Mouse (Mus musculus): ENCODE measurements around the gene Card10. TPM values are rescaled to one million over a fixed set of nuclear protein-coding genes. Genes with fewer than 3 reads are reported as not detected.

Gene Card10
- polyA plus RNA-seq, 1 experiment from 2014 or later, result 5.2 TPM

DNA sequence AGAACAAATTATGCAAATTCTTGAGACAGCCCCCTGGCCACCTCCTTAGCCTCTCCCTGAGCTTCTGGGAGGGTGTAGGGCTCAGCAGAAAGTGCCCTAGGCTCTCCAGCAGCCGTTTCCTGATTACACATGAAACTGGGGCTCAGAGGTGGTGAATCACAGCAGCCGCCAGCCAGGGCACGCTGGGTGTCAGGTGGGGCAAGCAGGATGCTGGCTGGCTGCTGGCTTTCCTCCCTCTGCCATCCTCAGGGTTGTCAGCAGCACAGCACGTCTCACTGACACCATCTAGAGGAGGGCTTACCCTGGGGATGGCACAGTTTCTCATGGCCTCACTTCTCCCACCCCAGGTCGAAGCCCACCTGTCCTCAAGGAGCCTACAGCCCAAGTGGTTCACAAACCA lies 25.5 kb upstream of the Card10 start:
- ATAC-seq, result no peak
- 23% methylated on average over 5 of the region's 5 CpGs for WGBS

DNA sequence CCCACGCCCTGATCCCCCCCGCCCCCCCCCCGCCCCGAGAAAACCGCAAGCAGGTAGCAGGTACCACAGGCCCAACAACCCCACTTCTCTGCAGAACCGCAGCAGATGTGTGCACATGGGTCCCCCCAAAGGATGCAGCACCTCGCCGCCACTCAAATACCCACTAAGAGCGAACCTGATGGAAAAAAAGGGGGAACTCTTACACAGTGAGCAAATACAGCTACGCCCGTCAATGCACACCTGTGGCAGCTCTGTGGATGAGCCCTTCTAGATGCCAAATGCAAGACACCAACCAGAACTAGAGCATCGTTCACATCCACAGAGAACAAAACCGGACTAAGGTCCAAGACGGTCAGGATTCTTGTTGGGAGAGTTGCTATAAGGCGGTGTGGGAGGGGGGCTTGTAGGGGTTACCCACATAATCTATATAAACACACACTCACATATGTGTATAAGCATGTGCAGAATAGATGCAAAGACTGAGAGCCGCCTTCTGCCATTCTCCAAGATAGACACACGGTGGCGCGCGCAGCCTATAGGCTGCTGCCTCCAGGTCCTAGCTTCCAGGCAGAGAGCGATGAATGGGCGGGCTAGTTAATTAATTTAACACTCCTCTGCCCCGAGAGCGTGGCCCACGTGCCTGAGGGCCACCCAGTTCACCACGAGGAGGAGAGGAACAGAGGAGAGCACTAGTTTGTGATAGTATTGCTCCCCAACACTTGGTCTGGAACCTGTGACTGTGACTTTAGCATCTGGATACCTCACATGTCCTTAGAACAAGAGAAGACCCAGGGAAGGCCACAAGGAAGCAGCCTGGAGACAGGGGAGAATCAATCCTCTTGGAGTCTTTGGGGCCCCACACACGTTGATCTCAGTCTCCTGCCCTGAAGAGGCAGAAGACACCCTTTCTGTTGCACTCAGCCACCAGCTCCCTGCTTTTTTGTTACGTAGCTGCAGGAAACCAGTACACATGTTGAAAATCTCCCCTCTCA lies 23.7 kb upstream of the Card10 start:
- no peak overlapping the region for H3K4me2 ChIP-seq (ENCODE audit: low read depth, low read length)
- H3K4me3 ChIP-seq (ENCODE audit: low read length), result no peak overlapping the region
- H3K27me3 ChIP-seq (replicated peaks; ENCODE audit: control insufficient read depth, insufficient read depth, low read length), result no peaks in the 10 kb centered on the region
- H3K9ac ChIP-seq (ENCODE audit: low read depth, low read length), result 0 out of 2 replicates have a peak overlapping the region, but pooled peaks have one; percentile 29
- peaks cover 21% of the 10 kb centered on the region for H3K4me1 ChIP-seq (ENCODE audit: control insufficient read depth, insufficient read depth, low read length)
- H3K36me3 ChIP-seq (ENCODE audit: control insufficient read depth, insufficient read depth, low read length), result no peaks in the 10 kb centered on the region
- ATAC-seq, result peak; percentile 66
- no peaks in the 10 kb centered on the region for H3K9me3 ChIP-seq (ENCODE audit: control insufficient read depth, low read length)
- WGBS, result 22% methylated on average over 28 of the region's 28 CpGs
- no peak overlapping the region for H3K27ac ChIP-seq (ENCODE audit: low read length)

More for the DNA sequence above, 25.5 kb upstream of the Card10 start:
- Histone ChIP-seq H3K9ac (ENCODE audit: low read depth, low read length) (no peak overlapping the region), H3K36me3 (ENCODE audit: control insufficient read depth, insufficient read depth, low read length) (no peaks in the 10 kb centered on the region), H3K4me2 (ENCODE audit: low read depth, low read length) (no peak overlapping the region), H3K27me3 (replicated peaks; ENCODE audit: control insufficient read depth, insufficient read depth, low read length) (no peaks in the 10 kb centered on the region), H3K27ac (ENCODE audit: low read length) (no peak overlapping the region), H3K4me3 (ENCODE audit: low read length) (no peak overlapping the region), H3K9me3 (ENCODE audit: control insufficient read depth, low read length) (no peaks in the 10 kb centered on the region), H3K4me1 (ENCODE audit: control insufficient read depth, insufficient read depth, low read length) (peaks cover 37% of the 10 kb centered on the region)

DNA sequence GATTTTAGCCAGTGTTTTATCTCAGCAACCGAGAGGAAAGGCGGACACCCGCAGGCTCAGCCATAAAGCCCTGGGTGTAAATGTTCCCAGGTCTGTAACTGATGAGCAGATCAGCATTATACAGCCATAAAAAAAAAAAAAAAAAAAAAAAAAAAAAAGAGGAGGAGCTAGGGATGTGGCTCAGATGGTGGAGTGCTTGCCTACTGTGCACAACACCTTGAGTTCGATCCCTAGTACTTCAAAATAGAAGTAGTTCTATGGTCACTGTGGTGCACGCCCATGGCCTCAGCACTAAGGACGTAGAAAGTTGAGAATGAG lies 13.2 kb upstream of the Card10 start:
- H3K4me1 ChIP-seq (ENCODE audit: control insufficient read depth, insufficient read depth, low read length), result peaks cover 6% of the 10 kb centered on the region; the same call in 1 of the 2 replicates
- H3K9me3 ChIP-seq (ENCODE audit: control insufficient read depth, low read length), result no peaks in the 10 kb centered on the region
- no peaks in the 10 kb centered on the region for H3K36me3 ChIP-seq (ENCODE audit: control insufficient read depth, insufficient read depth, low read length)
- no peaks in the 10 kb centered on the region for H3K27me3 ChIP-seq (replicated peaks; ENCODE audit: control insufficient read depth, insufficient read depth, low read length)
- no peak overlapping the region for H3K4me3 ChIP-seq (ENCODE audit: low read length)
- ATAC-seq, result no peak; the same call in 1 of the 2 replicates
- H3K4me2 ChIP-seq (ENCODE audit: low read depth, low read length), result no peak overlapping the region
- H3K27ac ChIP-seq (ENCODE audit: low read length), result peak overlapping the region; percentile 37; the same call in 1 of the 2 replicates
- 53% methylated on average over 6 of the region's 6 CpGs for WGBS
- H3K9ac ChIP-seq (ENCODE audit: low read depth, low read length), result no peak overlapping the region

DNA sequence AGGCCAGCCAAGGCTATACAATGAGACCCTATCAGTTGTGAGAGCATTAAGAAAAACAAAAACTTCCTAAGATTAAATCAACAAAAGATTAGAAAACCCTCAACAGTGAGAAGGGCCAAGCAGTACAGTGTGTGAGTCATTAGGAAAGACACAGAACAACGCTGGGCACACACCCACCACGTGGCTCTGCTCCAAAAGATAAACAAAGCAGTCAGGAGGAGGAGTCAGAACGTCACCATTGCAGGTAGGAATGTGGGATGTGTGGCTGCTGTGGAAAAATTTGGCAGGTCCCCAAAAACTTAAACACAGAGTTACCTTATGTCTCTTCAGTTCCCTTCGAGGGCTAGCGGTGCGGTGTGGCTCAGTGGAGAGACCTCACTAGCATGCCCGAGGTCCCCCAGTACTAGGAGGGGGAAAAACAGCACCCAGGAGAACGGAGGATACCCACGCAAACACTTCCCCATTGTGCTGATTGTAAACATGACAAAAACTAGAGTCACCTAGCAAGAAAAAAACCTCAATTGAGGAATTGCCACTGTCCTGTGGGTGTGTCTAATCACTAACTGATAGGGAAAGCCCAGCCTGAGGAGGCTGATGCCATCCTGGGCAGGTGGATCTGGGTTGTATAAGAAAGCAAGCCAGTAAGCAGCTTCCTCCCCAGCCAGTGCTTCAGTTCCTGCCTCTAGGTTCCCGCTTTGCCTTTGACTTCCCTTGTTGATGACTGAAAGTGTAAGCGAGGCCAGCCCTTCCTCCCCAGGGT lies 12.7 kb upstream of the Card10 start:
- ATAC-seq, result peak; percentile 90

DNA sequence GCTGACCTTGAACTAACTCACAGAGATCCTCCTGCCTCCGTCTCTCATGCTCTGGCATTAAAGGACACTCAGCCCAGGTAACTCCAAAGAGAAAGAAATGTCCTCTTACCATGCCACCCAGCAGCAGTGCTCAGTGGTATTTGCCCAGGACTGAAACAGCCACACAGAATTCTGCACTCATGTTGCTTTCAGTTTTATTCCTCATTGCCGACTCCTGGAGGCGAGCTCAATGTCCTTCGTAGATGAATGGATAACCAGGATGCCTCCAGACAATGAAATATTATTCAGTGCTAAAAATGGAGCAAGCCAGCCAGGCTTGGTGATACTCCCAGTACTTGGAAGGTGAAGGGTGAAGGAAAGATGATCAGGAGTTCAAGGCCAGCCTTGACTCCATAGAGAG lies 10.8 kb upstream of the Card10 start:
- H3K9me3 ChIP-seq (ENCODE audit: control insufficient read depth, low read length), result no peaks in the 10 kb centered on the region
- peaks cover 6% of the 10 kb centered on the region; the same call in 1 of the 2 replicates for H3K4me1 ChIP-seq (ENCODE audit: control insufficient read depth, insufficient read depth, low read length)
- H3K27me3 ChIP-seq (replicated peaks; ENCODE audit: control insufficient read depth, insufficient read depth, low read length), result no peaks in the 10 kb centered on the region
- no peak overlapping the region for H3K4me3 ChIP-seq (ENCODE audit: low read length)
- no peak overlapping the region for H3K9ac ChIP-seq (ENCODE audit: low read depth, low read length)
- no peak overlapping the region for H3K4me2 ChIP-seq (ENCODE audit: low read depth, low read length)
- no peak overlapping the region for H3K27ac ChIP-seq (ENCODE audit: low read length)
- no peaks in the 10 kb centered on the region for H3K36me3 ChIP-seq (ENCODE audit: control insufficient read depth, insufficient read depth, low read length)
- 85% methylated on average over 4 of the region's 4 CpGs for WGBS
- no peak for ATAC-seq

More for the DNA sequence above, 12.7 kb upstream of the Card10 start:
- no peaks in the 10 kb centered on the region for H3K9me3 ChIP-seq (ENCODE audit: control insufficient read depth, low read length)
- H3K4me3 ChIP-seq (ENCODE audit: low read length), result no peak overlapping the region
- H3K4me2 ChIP-seq (ENCODE audit: low read depth, low read length), result 0 out of 2 replicates have a peak overlapping the region, but pooled peaks have one; percentile 22
- no peaks in the 10 kb centered on the region for H3K36me3 ChIP-seq (ENCODE audit: control insufficient read depth, insufficient read depth, low read length)
- peak overlapping the region; percentile 37; the same call in 1 of the 2 replicates for H3K27ac ChIP-seq (ENCODE audit: low read length)
- 32% methylated on average over 11 of the region's 11 CpGs for WGBS
- no peaks in the 10 kb centered on the region for H3K27me3 ChIP-seq (replicated peaks; ENCODE audit: control insufficient read depth, insufficient read depth, low read length)
- H3K9ac ChIP-seq (ENCODE audit: low read depth, low read length), result no peak overlapping the region
- H3K4me1 ChIP-seq (ENCODE audit: control insufficient read depth, insufficient read depth, low read length), result peaks cover 6% of the 10 kb centered on the region; the same call in 1 of the 2 replicates

DNA sequence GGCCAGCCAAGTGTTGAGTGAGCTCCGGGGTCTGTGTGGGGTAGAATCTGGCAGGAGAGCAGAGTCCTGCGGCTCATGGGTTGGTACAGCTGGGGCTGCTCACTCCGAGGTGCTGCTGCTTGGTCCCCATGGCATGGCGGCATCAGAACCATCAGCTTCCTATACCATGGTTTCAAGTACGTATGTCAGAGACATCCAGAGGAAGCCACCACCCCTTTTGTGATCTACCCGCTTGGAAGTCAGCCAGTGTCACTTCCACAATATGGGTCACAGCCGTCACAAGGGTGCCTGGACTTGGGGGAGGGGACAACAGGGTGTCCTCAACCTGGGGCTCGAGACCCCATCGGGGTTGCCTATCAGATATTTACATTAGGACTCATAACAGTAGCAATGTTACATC lies 7.3 kb upstream of the Card10 start:
- no peak for ATAC-seq
- Histone ChIP-seq H3K36me3 (ENCODE audit: control insufficient read depth, insufficient read depth, low read length) (no peaks in the 10 kb centered on the region), H3K27ac (ENCODE audit: low read length) (no peak overlapping the region), H3K9me3 (ENCODE audit: control insufficient read depth, low read length) (no peaks in the 10 kb centered on the region), H3K4me2 (ENCODE audit: low read depth, low read length) (no peak overlapping the region), H3K9ac (ENCODE audit: low read depth, low read length) (no peak overlapping the region), H3K27me3 (replicated peaks; ENCODE audit: control insufficient read depth, insufficient read depth, low read length) (no peaks in the 10 kb centered on the region), H3K4me3 (ENCODE audit: low read length) (no peak overlapping the region), H3K4me1 (ENCODE audit: control insufficient read depth, insufficient read depth, low read length) (peaks cover 7% of the 10 kb centered on the region; the same call in 1 of the 2 replicates)
- WGBS, result 61% methylated on average over 9 of the region's 9 CpGs

DNA sequence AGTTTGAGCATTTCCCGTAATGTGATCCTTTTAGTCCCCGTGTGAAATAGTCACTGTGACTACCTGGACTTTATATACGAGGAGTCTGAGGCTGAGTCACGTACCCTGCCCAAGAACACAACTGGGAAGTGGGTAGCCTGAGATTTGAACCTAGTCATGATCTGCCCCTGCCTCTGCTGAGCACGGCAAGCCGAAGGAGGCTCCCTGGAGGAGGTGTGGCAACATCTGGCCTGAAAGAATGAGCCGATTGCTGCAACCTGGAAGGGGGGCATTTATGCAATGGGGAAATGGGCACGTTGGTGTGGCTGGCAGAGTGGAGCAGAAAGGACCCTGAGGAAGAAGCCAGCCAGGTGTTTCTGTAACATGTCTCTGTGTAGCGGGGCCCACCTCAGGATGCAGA lies 6.9 kb upstream of the Card10 start:
- Histone ChIP-seq H3K9ac (ENCODE audit: low read depth, low read length) (no peak overlapping the region), H3K4me3 (ENCODE audit: low read length) (no peak overlapping the region), H3K27ac (ENCODE audit: low read length) (no peak overlapping the region), H3K4me1 (ENCODE audit: control insufficient read depth, insufficient read depth, low read length) (peaks cover 9% of the 10 kb centered on the region; the same call in 1 of the 2 replicates), H3K36me3 (ENCODE audit: control insufficient read depth, insufficient read depth, low read length) (no peaks in the 10 kb centered on the region), H3K9me3 (ENCODE audit: control insufficient read depth, low read length) (no peaks in the 10 kb centered on the region), H3K4me2 (ENCODE audit: low read depth, low read length) (no peak overlapping the region), H3K27me3 (replicated peaks; ENCODE audit: control insufficient read depth, insufficient read depth, low read length) (no peaks in the 10 kb centered on the region)
- ATAC-seq, result no peak
- 63% methylated on average over 9 of the region's 9 CpGs for WGBS

DNA sequence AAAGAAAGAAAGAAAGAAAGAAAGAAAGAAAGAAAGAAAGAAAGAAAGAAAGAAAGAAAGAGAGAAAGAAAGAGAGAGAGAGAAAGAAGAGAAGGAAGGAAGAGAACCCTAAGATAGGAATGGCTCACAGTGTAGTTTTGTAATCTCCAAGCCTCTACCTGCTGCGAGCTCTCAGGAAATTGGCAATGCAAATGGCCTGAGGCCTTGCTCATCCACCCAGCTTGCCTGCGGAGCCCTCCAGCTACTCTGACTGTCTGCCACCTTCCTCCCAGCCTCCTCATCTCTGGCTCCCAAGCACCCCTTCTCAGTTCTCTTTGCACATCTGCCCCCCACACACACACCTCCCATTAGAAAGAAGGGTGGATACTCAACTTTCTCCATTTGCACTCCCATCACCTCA lies 6.1 kb upstream of the Card10 start:
- H3K27ac ChIP-seq (ENCODE audit: low read length), result no peak overlapping the region
- peaks cover 12% of the 10 kb centered on the region for H3K4me1 ChIP-seq (ENCODE audit: control insufficient read depth, insufficient read depth, low read length)
- H3K9ac ChIP-seq (ENCODE audit: low read depth, low read length), result no peak overlapping the region
- no peaks in the 10 kb centered on the region for H3K27me3 ChIP-seq (replicated peaks; ENCODE audit: control insufficient read depth, insufficient read depth, low read length)
- ATAC-seq, result no peak
- H3K36me3 ChIP-seq (ENCODE audit: control insufficient read depth, insufficient read depth, low read length), result no peaks in the 10 kb centered on the region
- WGBS, result 92% methylated on average over 2 of the region's 2 CpGs
- no peaks in the 10 kb centered on the region for H3K9me3 ChIP-seq (ENCODE audit: control insufficient read depth, low read length)
- no peak overlapping the region for H3K4me2 ChIP-seq (ENCODE audit: low read depth, low read length)
- no peak overlapping the region for H3K4me3 ChIP-seq (ENCODE audit: low read length)

DNA sequence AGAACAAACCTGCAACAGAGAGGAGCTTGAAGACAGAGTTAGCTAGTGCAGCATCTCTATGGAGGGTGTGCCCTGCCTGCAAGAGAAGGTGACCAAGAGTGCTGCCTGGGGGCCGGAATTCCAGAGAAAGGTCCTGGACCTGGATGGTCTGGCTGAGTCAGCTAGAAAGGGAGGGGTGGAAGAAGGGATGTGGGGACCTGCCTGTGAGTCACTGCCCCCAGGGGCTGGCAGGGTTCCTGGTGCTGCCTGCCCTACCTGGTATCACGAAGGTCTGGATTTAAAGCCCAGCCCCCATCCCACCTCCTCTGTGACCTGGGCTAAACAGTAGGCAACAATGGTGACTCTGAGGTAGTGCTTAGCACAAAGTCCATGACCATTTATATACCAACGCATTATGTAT lies 4.3 kb upstream of the Card10 start:
- H3K4me2 ChIP-seq (ENCODE audit: low read depth, low read length), result no peak overlapping the region
- ATAC-seq, result no peak
- H3K27me3 ChIP-seq (replicated peaks; ENCODE audit: control insufficient read depth, insufficient read depth, low read length), result no peaks in the 10 kb centered on the region
- no peak overlapping the region for H3K4me3 ChIP-seq (ENCODE audit: low read length)
- H3K4me1 ChIP-seq (ENCODE audit: control insufficient read depth, insufficient read depth, low read length), result peaks cover 25% of the 10 kb centered on the region
- H3K27ac ChIP-seq (ENCODE audit: low read length), result no peak overlapping the region
- WGBS, result 61% methylated on average over 3 of the region's 3 CpGs
- H3K9ac ChIP-seq (ENCODE audit: low read depth, low read length), result no peak overlapping the region
- H3K36me3 ChIP-seq (ENCODE audit: control insufficient read depth, insufficient read depth, low read length), result no peaks in the 10 kb centered on the region
- H3K9me3 ChIP-seq (ENCODE audit: control insufficient read depth, low read length), result no peaks in the 10 kb centered on the region
